ENCODE assay signal across 10 mouse cellular contexts in genomic region chr11:90782975-90783374, GRCm38 (mm10).
DNase-seq lines count a peak whose midpoint lies in the region; ATAC-seq and TF ChIP-seq lines count a peak whose summit lies in the region.
"Had no signal": no experiment of that assay in that cellular context is flagged by ENCODE, and none has a peak within 500 bp of the region (broad histone marks: within the 10 kb centered on the region; RNA-seq: fewer than 3 reads in every experiment).

No protein-coding gene starts in this region.

- H3K9me3 ChIP-seq in heart, embryonic 12.5 days (replicated peaks) = no peaks in the 10 kb centered on the region
- H3K9me3 ChIP-seq in kidney, postnatal 0 days (replicated peaks; ENCODE audit: low read length) = no peaks in the 10 kb centered on the region
- no peaks in the 10 kb centered on the region for H3K9me3 ChIP-seq in liver, embryonic 14.5 days (ENCODE audit: control insufficient read depth, low read length)
- H3K9me3 ChIP-seq: G1E had no signal

- peak; percentile 71 for TF ChIP-seq CTCF in kidney, postnatal 0 days (IDR thresholded peaks at IDR 0.05; ENCODE audit: low read depth)
- TF ChIP-seq CTCF in liver, embryonic 14.5 days (IDR thresholded peaks at IDR 0.05; ENCODE audit: low read depth) = peak; percentile 51

- no peak overlapping the region for H3K4me3 ChIP-seq in heart, embryonic 12.5 days
- no peak overlapping the region for H3K4me3 ChIP-seq in kidney, postnatal 0 days (replicated peaks; ENCODE audit: low read depth, low read length)
- H3K4me3 ChIP-seq in liver, embryonic 14.5 days (ENCODE audit: insufficient read depth in 1 of 2, low read depth in 2 of 2, low read length in 2 of 2) = no peak overlapping the region
- H3K4me3 ChIP-seq: erythroblast, embryonic 14.5 days had no signal

- no peak overlapping the region for H3K27ac ChIP-seq in heart, embryonic 12.5 days (ENCODE audit: poor library complexity, severe bottlenecking)
- no peak overlapping the region for H3K27ac ChIP-seq in kidney, postnatal 0 days
- no peak overlapping the region for H3K27ac ChIP-seq in liver, embryonic 14.5 days

- no peaks in the 10 kb centered on the region; the same call in 1 of the 2 replicates for H3K4me1 ChIP-seq in heart, embryonic 12.5 days (replicated peaks)
- H3K4me1 ChIP-seq in kidney, postnatal 0 days (replicated peaks; ENCODE audit: insufficient read depth, low read length) = no peaks in the 10 kb centered on the region
- H3K4me1 ChIP-seq in liver, embryonic 14.5 days (replicated peaks; ENCODE audit: control insufficient read depth in 2 of 2, insufficient read depth in 2 of 2, low read length in 1 of 2) = no peaks in the 10 kb centered on the region

- no peak for TF ChIP-seq EP300 in liver, embryonic 14.5 days (IDR thresholded peaks at IDR 0.05; ENCODE audit: low read depth)

- no peak for DNase-seq in heart, postnatal 25 days (ENCODE audit: low spot score)
- peak; percentile 76 for DNase-seq in 416B (ENCODE audit: low read depth)
- peak; percentile 83 for DNase-seq in kidney, postnatal 0 days (ENCODE audit: low spot score)
- DNase-seq in liver, embryonic 14.5 days (ENCODE audit: low read depth in 3 of 3, low spot score in 3 of 3) = peak in 1 of 3 experiments; percentile 6
- no peak for DNase-seq in B cell, adult 2 months
- DNase-seq in cerebellum, adult 8-10 months = no peak

- H3K4me2 ChIP-seq in heart, embryonic 12.5 days = peak overlapping the region; percentile 42; the same call in 1 of the 2 replicates
- H3K4me2 ChIP-seq in kidney, postnatal 0 days (ENCODE audit: low read length) = no peak overlapping the region
- H3K4me2 ChIP-seq in liver, embryonic 14.5 days (ENCODE audit: low read depth) = no peak overlapping the region

- no peaks in the 10 kb centered on the region for H3K36me3 ChIP-seq in heart, embryonic 12.5 days
- H3K36me3 ChIP-seq in kidney, postnatal 0 days (ENCODE audit: insufficient read depth, low read length) = no peaks in the 10 kb centered on the region
- H3K36me3 ChIP-seq in liver, embryonic 14.5 days (replicated peaks; ENCODE audit: control insufficient read depth, insufficient read depth, low read depth) = no peaks in the 10 kb centered on the region
- H3K36me3 ChIP-seq: G1E had no signal

- intact Hi-C loops in heart, postnatal 25 days (cut with DNase I) = no loop called here

- 39% methylated on average over 6 of the region's 6 CpGs for WGBS in heart, embryonic 12.5 days
- WGBS in kidney, postnatal 0 days = 29% methylated on average over 6 of the region's 6 CpGs
- WGBS in liver, embryonic 14.5 days (ENCODE audit: insufficient replicate concordance) = 29% methylated on average over 6 of the region's 6 CpGs

- H3K27me3 ChIP-seq in heart, embryonic 12.5 days (replicated peaks) = no peaks in the 10 kb centered on the region
- no peaks in the 10 kb centered on the region for H3K27me3 ChIP-seq in kidney, postnatal 0 days (ENCODE audit: insufficient read depth, low read length)
- H3K27me3 ChIP-seq in liver, embryonic 14.5 days (ENCODE audit: control insufficient read depth, insufficient read depth, low read length) = no peaks in the 10 kb centered on the region

- ATAC-seq in heart, embryonic 12.5 days (ENCODE audit: insufficient number of reproducible peaks, low FRiP score) = 0 out of 2 replicates have a peak, but pooled peaks have one; percentile 15
- peak; percentile 74 for ATAC-seq in common myeloid progenitor, adult 5-6 weeks (replicated peaks; ENCODE audit: low read depth, poor library complexity, severe bottlenecking)
- ATAC-seq in kidney, postnatal 0 days (replicated peaks; ENCODE audit: low FRiP score, low read depth) = 0 out of 2 replicates have a peak, but pooled peaks have one; percentile 21
- ATAC-seq in liver, embryonic 14.5 days (ENCODE audit: insufficient read depth) = no peak; the same call in 1 of the 2 replicates

- H3K9ac ChIP-seq in heart, embryonic 12.5 days = no peak overlapping the region
- H3K9ac ChIP-seq in kidney, postnatal 0 days (ENCODE audit: low read depth, low read length) = no peak overlapping the region
- no peak overlapping the region for H3K9ac ChIP-seq in liver, embryonic 14.5 days (replicated peaks)

Comparison
In these comparisons a context has a peak if more than half of its experiments do, and no peak if none do; other contexts are left out.
1. DNase-seq: peak in 416B (single experiment) and kidney, postnatal 0 days (single experiment); none in heart, postnatal 25 days (single experiment), B cell, adult 2 months (0 of 2) and cerebellum, adult 8-10 months (single experiment).